Mouse (Mus musculus): Measurements from ENCODE around the gene Ccdc80. TPM values are rescaled to one million over a fixed set of nuclear protein-coding genes. Genes with fewer than 3 reads are reported as not detected.

Gene Ccdc80
- total RNA-seq, 1 experiment from 2014 or later = 7.6 TPM

Other genes starting within 250 kb of the Ccdc80 start
- not detected in 2 replicates for gene Cd200r2, start 226.3 kb upstream of the Ccdc80 start, total RNA-seq (2017)
- gene Cd200r3, start 149.7 kb upstream of the Ccdc80 start, total RNA-seq (2017) = 1.5 and 4.2 TPM in 2 replicates
- 109 and 112 TPM in 2 replicates for gene Slc35a5, start 65.3 kb downstream of the Ccdc80 start, total RNA-seq (2017)
- 207 and 231 TPM in 2 replicates for gene Atg3, start 65.4 kb downstream of the Ccdc80 start, total RNA-seq (2017)
- 382 and 406 TPM in 2 replicates for gene Btla, start 130.9 kb downstream of the Ccdc80 start, total RNA-seq (2017)

Measured in neutrophil, adult 5-6 weeks (primary cell).